Mouse (Mus musculus): ENCODE data around the gene Tedc1. TPM values are rescaled to one million over a fixed set of nuclear protein-coding genes. Genes with fewer than 3 reads are reported as not detected.

Tedc1 gene
- total RNA-seq, 2 experiments from 2014 or later: 0.69 to 1.6 TPM

Other genes starting within 250 kb of the Tedc1 start
- 10 to 100 TPM; 24.2 to 25.5 TPM for gene Jag2, start 226.6 kb upstream of the Tedc1 start, total RNA-seq (2021)
- gene Nudt14, start 214.3 kb upstream of the Tedc1 start, total RNA-seq (2021): 10 to 100 TPM; 14.8 to 17.5 TPM
- 10 to 100 TPM in 1 of 2 experiments, 1 to 10 TPM in 1; 7.3 to 10.2 TPM for gene Btbd6, start 179.9 kb upstream of the Tedc1 start, total RNA-seq (2021)
- 10 to 100 TPM; 21.4 to 22.7 TPM for gene Brf1, start 155.7 kb upstream of the Tedc1 start, total RNA-seq (2021)
- 10 to 100 TPM; 31.9 to 41.4 TPM for gene Pacs2, start 141.9 kb upstream of the Tedc1 start, total RNA-seq (2021)
- gene Tex22, start 81.9 kb upstream of the Tedc1 start, total RNA-seq (2021): under 1 TPM in 1 of 2 experiments, not detected in 1; 0.27 TPM
- gene Mta1, start 58.1 kb upstream of the Tedc1 start, total RNA-seq (2021): 10 to 100 TPM; 34.6 to 35.4 TPM
- gene Crip2, start 16.2 kb upstream of the Tedc1 start, total RNA-seq (2021): 10 to 100 TPM; 82.5 to 84.7 TPM
- 100 to 1,000 TPM; 115 to 139 TPM for gene Crip1, start 10.1 kb upstream of the Tedc1 start, total RNA-seq (2021)
- gene Tmem121, start 29.5 kb downstream of the Tedc1 start, total RNA-seq (2021): under 1 TPM; 0.33 to 0.47 TPM

Data from gastrocnemius, postnatal 14 days (tissue).